Mouse (Mus musculus): ENCODE measurements around the gene Palld.

DNA sequence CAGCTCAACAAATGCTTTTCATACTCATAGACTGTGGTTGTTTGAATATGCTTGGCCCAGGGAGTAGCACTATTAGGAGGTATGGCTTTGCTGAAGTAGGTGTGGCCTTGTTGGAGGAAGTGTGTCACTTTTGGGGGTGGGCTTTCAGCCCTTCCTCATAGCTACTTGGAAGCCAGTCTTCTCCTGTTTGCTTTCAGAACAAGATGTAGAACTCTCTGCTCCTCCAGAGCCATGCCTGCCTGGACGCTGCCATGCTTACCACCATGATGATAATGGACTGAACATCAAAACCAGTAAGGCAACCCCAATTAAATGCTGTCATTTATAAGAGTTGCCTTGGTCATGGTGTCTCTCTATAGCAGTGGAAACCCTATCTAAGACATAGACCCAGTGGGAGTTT is 217.2 kb downstream of the Palld start:
- TF ChIP-seq POLR2A (IDR thresholded peaks at IDR 0.05; ENCODE audit: insufficient read depth, low read length): no peak
- TF ChIP-seq CTCF (IDR thresholded peaks at IDR 0.05; ENCODE audit: low read depth, low read length): no peak

Measured in ES-Bruce4 (cell line).